Mouse (Mus musculus): ENCODE measurements around the gene Tfdp2. TPM values are rescaled to one million over a fixed set of nuclear protein-coding genes. Genes with fewer than 3 reads are reported as not detected.
A peak's percentile ranks its signal among the peaks of the same experiment; 100 is the strongest.

Gene Tfdp2
- total and polyA plus RNA-seq, 2 experiments from 2014 or later, result 13.5 to 15.7 TPM

- Histone ChIP-seq H3K27me3 (ENCODE audit: insufficient read depth, low read length) (no peaks in the 10 kb centered on the region), H3K36me3 (ENCODE audit: insufficient read depth, low read length) (no peaks in the 10 kb centered on the region), H3K9me3 (ENCODE audit: low read length) (no peaks in the 10 kb centered on the region), H3K27ac (ENCODE audit: low read depth, low read length) (no peak overlapping the region), H3K4me2 (ENCODE audit: low read depth, low read length, poor library complexity, severe bottlenecking) (no peak overlapping the region), H3K9ac (replicated peaks; ENCODE audit: low read length, poor library complexity, severe bottlenecking) (no peak overlapping the region), H3K4me3 (ENCODE audit: low read depth, low read length) (no peak overlapping the region), H3K4me1 (ENCODE audit: insufficient read depth, low read length) (no peaks in the 10 kb centered on the region)
- DNase-seq (ENCODE audit: low spot score), result peak; percentile 70
- 12% methylated on average over 1 of the region's 1 CpGs for WGBS
- TF ChIP-seq CTCF (IDR thresholded peaks at IDR 0.05), result peak; percentile 78
- no peak for ATAC-seq (ENCODE audit: low FRiP score)
Measured at GRCm38 (mm10) chr9:96284916-96285315, 88.8 kb downstream of the Tfdp2 start.

- Histone ChIP-seq H3K27ac (ENCODE audit: low read depth, low read length) (no peak overlapping the region), H3K9ac (replicated peaks; ENCODE audit: low read length, poor library complexity, severe bottlenecking) (no peak overlapping the region), H3K9me3 (ENCODE audit: low read length) (no peaks in the 10 kb centered on the region), H3K4me2 (ENCODE audit: low read depth, low read length, poor library complexity, severe bottlenecking) (no peak overlapping the region), H3K4me1 (ENCODE audit: insufficient read depth, low read length) (no peaks in the 10 kb centered on the region), H3K4me3 (ENCODE audit: low read depth, low read length) (no peak overlapping the region), H3K36me3 (ENCODE audit: insufficient read depth, low read length) (peaks cover 9% of the 10 kb centered on the region), H3K27me3 (ENCODE audit: insufficient read depth, low read length) (no peaks in the 10 kb centered on the region)
- ATAC-seq (ENCODE audit: low FRiP score), result no peak
- no peak for TF ChIP-seq CTCF (IDR thresholded peaks at IDR 0.05)
- 98% methylated on average over 7 of the region's 7 CpGs for WGBS
- no peak for DNase-seq (ENCODE audit: low spot score)
Measured at GRCm38 (mm10) chr9:96292144-96292543, 96.1 kb downstream of the Tfdp2 start.

DNA sequence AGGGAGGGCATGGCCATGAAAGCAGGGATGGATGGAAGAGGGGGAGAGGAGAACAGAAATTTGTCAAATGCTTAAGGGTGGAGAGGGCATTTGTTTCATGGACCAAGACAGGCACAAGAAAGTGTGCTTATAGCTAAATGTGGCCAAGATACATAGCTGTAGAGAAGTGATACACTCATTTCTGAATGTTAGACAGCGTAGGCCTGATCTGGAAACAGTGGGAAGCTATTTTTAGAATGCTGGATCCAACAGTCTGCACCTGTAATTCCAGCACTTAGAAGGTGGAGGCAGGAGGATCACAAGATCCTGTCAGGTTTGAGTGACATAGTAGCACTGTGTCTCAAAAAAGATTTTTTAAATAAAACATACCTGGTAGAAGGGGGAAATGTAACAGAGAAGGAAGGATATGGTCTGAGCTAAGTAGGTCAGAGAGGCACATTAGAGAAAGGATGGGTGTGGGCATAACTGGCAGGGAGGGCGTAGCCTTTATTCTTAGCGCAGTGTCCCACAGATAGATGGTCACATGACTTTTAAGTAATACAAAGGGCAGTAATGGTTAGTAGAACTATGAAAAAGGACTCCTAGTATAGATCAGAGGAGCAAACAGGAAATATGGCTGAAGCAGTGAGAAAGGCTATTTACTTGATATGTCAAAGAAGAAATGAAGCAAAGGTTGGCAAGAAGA, 103.4 kb downstream of the Tfdp2 start:
- H3K36me3 ChIP-seq (ENCODE audit: insufficient read depth, low read length), result peaks cover 19% of the 10 kb centered on the region
- ATAC-seq (ENCODE audit: low FRiP score), result no peak
- 88% methylated on average over 3 of the region's 3 CpGs for WGBS
- H3K27ac ChIP-seq (ENCODE audit: low read depth, low read length), result no peak overlapping the region
- H3K9me3 ChIP-seq (ENCODE audit: low read length), result no peaks in the 10 kb centered on the region
- H3K27me3 ChIP-seq (ENCODE audit: insufficient read depth, low read length), result no peaks in the 10 kb centered on the region
- H3K4me2 ChIP-seq (ENCODE audit: low read depth, low read length, poor library complexity, severe bottlenecking), result no peak overlapping the region
- no peak for TF ChIP-seq CTCF (IDR thresholded peaks at IDR 0.05)
- no peak overlapping the region for H3K4me3 ChIP-seq (ENCODE audit: low read depth, low read length)
- no peak for DNase-seq (ENCODE audit: low spot score)
- H3K4me1 ChIP-seq (ENCODE audit: insufficient read depth, low read length), result no peaks in the 10 kb centered on the region
- H3K9ac ChIP-seq (replicated peaks; ENCODE audit: low read length, poor library complexity, severe bottlenecking), result no peak overlapping the region

GRCm38 (mm10) chr9:96308816-96309215, 112.7 kb downstream of the Tfdp2 start:
- H3K4me2 ChIP-seq (ENCODE audit: low read depth, low read length, poor library complexity, severe bottlenecking), result no peak overlapping the region
- H3K27ac ChIP-seq (ENCODE audit: low read depth, low read length), result no peak overlapping the region
- DNase-seq (ENCODE audit: low spot score) (no peak), ATAC-seq (ENCODE audit: low FRiP score) (no peak)
- no peaks in the 10 kb centered on the region for H3K9me3 ChIP-seq (ENCODE audit: low read length)
- no peaks in the 10 kb centered on the region for H3K27me3 ChIP-seq (ENCODE audit: insufficient read depth, low read length)
- no peak for TF ChIP-seq CTCF (IDR thresholded peaks at IDR 0.05)
- no peak overlapping the region for H3K9ac ChIP-seq (replicated peaks; ENCODE audit: low read length, poor library complexity, severe bottlenecking)
- no peak overlapping the region for H3K4me3 ChIP-seq (ENCODE audit: low read depth, low read length)
- peaks cover 3% of the 10 kb centered on the region; the same call in 1 of the 2 replicates for H3K36me3 ChIP-seq (ENCODE audit: insufficient read depth, low read length)
- H3K4me1 ChIP-seq (ENCODE audit: insufficient read depth, low read length), result no peaks in the 10 kb centered on the region
- 66% methylated on average over 3 of the region's 3 CpGs for WGBS

GRCm38 (mm10) chr9:96312074-96312473, 116.0 kb downstream of the Tfdp2 start:
- 100% methylated on average over 3 of the region's 3 CpGs for WGBS
- TF ChIP-seq CTCF (IDR thresholded peaks at IDR 0.05), result no peak

GRCm38 (mm10) chr9:96319333-96319732, 123.3 kb downstream of the Tfdp2 start:
- TF ChIP-seq CTCF (IDR thresholded peaks at IDR 0.05), result no peak
- H3K9ac ChIP-seq (replicated peaks; ENCODE audit: low read length, poor library complexity, severe bottlenecking), result no peak overlapping the region
- no peak for ATAC-seq (ENCODE audit: low FRiP score)
- no peaks in the 10 kb centered on the region for H3K9me3 ChIP-seq (ENCODE audit: low read length)
- no peak for DNase-seq (ENCODE audit: low spot score)
- no peak overlapping the region for H3K4me2 ChIP-seq (ENCODE audit: low read depth, low read length, poor library complexity, severe bottlenecking)
- no peaks in the 10 kb centered on the region for H3K4me1 ChIP-seq (ENCODE audit: insufficient read depth, low read length)
- H3K27me3 ChIP-seq (ENCODE audit: insufficient read depth, low read length), result no peaks in the 10 kb centered on the region
- H3K4me3 ChIP-seq (ENCODE audit: low read depth, low read length), result no peak overlapping the region
- WGBS, result 95% methylated on average over 5 of the region's 5 CpGs
- H3K36me3 ChIP-seq (ENCODE audit: insufficient read depth, low read length), result peaks cover 10% of the 10 kb centered on the region; the same call in 1 of the 2 replicates
- H3K27ac ChIP-seq (ENCODE audit: low read depth, low read length), result no peak overlapping the region

More at GRCm38 (mm10) chr9:96312074-96312473, 116.0 kb downstream of the Tfdp2 start:
- DNase-seq (ENCODE audit: low spot score) (no peak), ATAC-seq (ENCODE audit: low FRiP score) (no peak)
- H3K9ac ChIP-seq (replicated peaks; ENCODE audit: low read length, poor library complexity, severe bottlenecking), result no peak overlapping the region
- peaks cover 5% of the 10 kb centered on the region; the same call in 1 of the 2 replicates for H3K36me3 ChIP-seq (ENCODE audit: insufficient read depth, low read length)
- H3K4me1 ChIP-seq (ENCODE audit: insufficient read depth, low read length), result no peaks in the 10 kb centered on the region
- no peak overlapping the region for H3K27ac ChIP-seq (ENCODE audit: low read depth, low read length)
- H3K4me3 ChIP-seq (ENCODE audit: low read depth, low read length), result no peak overlapping the region
- H3K9me3 ChIP-seq (ENCODE audit: low read length), result no peaks in the 10 kb centered on the region
- no peaks in the 10 kb centered on the region for H3K27me3 ChIP-seq (ENCODE audit: insufficient read depth, low read length)
- H3K4me2 ChIP-seq (ENCODE audit: low read depth, low read length, poor library complexity, severe bottlenecking), result no peak overlapping the region
